Mouse (Mus musculus): Measurements from ENCODE around the gene Mafg.

DNA sequence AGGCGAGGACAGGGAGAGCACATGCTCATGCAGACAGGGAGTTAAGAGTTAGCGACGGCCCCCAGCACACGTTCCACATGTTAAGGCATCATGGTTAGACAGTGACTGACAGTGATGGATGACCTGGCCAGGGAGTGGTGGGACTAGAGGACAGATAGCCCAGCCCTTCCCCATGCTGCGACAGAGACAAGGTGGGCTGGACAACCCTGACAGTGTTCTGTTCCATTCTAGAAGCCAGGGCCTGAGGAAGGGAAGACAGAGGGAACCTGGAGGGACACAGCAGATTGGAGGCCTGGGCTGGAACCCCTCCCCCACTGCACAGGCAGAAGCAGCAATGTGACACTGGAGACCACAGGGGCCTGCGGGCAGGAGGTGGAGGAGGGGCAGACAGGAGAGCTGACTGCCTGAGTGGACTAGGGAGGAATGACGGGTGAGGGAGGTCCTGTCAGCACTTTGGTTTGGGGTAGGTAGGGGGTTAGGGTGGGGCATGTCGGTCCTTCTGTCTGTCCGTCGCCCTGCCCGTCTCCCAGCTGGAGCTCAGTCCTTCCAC, 54.6 kb downstream of the Mafg start:
- TF ChIP-seq TCF12 (IDR thresholded peaks at IDR 0.05; ENCODE audit: low read depth, low read length) (no peak), RAD21 (IDR thresholded peaks at IDR 0.05; ENCODE audit: low read depth, low read length) (no peak), CTCF (IDR thresholded peaks at IDR 0.05 in 2 of 3, conservative IDR thresholded peaks at IDR 0.05 in 1 of 3; ENCODE audit: control insufficient read depth in 1 of 3, insufficient read depth in 1 of 3, low read depth in 2 of 3, low read length in 3 of 3, poor library complexity in 1 of 3, severe bottlenecking in 1 of 3) (no peak), GABPA (IDR thresholded peaks at IDR 0.05; ENCODE audit: low read depth, low read length) (no peak), POLR2A (IDR thresholded peaks at IDR 0.05; ENCODE audit: control insufficient read depth in 1 of 2, insufficient read depth in 1 of 2, low read depth in 1 of 2, low read length in 2 of 2, poor library complexity in 1 of 2) (no peak), ZNF384 (IDR thresholded peaks at IDR 0.05; ENCODE audit: low read depth, low read length) (no peak), KAT2A (conservative IDR thresholded peaks at IDR 0.05; ENCODE audit: low read depth, low read length) (no peak), EP300 (IDR thresholded peaks at IDR 0.05; ENCODE audit: low read depth in 1 of 2, low read length in 2 of 2) (no peak), MYC (IDR thresholded peaks at IDR 0.05; ENCODE audit: low read depth, low read length) (no peak), POLR2AphosphoS5 (IDR thresholded peaks at IDR 0.05; ENCODE audit: borderline replicate concordance, low read depth, low read length) (no peak)
